Mouse (Mus musculus): ENCODE measurements around the gene Ankle1. TPM values are rescaled to one million over a fixed set of nuclear protein-coding genes. Genes with fewer than 3 reads are reported as not detected.
A peak's percentile ranks its signal among the peaks of the same experiment; 100 is the strongest.

The Ankle1 gene
- total RNA-seq (2021): under 1 TPM in 1 of 2 experiments, not detected in 1; 0.29 TPM

DNA sequence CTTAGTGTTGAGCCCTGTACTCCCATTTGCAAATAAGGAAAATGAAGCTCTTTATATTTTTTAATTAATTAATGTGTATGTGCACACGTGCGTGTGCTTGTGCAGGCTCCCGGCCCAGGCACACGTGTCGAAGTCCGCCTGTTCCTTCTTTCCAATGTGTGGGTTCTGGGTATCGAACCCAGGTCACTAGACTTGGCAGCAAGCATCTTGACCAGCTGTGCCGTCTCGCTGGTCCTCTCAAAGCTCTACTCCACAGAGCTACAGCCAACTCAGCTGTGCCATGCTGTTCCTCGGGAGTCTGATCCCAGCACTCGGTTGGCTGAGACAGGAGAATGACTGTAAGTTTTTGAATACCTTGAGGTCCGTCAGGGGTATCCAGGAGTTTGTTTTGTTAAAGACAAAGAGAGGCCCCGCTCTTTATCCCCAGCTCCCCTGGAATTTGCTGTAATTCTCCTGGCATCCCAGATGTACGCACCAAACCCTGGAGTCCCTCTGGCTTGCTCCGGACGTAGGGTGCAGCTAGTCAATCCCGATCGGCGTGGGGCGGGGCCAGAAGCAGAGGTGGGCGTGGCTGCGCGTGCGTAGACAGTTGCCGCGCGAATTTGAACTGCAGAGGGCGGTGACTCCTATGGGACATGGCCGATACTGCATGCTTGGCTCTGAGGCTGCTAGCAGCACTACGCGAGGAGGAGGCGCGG is at the start of gene Ankle1:
TSS of gene Ankle1 (plus strand) at position 610 of the 698 bp plus-strand sequence.
- peak; percentile 90 to 91 for DNase-seq (ENCODE audit: low spot score in 2 of 2)
- intact Hi-C loops (cut with DNase I): no loop called here

DNA sequence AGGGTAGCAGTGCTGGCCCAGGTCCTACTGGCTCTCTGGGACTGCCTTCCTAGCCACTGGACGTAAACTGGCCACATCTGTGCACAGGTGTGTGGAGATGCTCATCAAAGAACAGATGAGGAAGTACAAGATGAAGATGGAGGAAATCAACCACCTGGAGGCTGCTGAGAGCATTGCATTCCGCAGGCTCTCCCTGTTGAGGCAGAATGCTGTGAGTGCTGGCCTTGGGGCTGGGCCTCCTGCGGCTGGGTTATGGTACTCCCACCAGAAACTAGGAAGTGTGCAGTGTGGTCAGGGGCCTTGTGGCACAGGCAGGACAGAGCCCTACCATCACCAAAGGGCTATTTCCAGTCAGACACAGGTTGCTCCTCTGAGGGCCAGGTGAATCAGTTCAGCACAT is 47.8 kb upstream of the Ankle1 start:
- no peak for DNase-seq (ENCODE audit: low spot score in 2 of 2)
- intact Hi-C loops (cut with DNase I): no loop called here

DNA sequence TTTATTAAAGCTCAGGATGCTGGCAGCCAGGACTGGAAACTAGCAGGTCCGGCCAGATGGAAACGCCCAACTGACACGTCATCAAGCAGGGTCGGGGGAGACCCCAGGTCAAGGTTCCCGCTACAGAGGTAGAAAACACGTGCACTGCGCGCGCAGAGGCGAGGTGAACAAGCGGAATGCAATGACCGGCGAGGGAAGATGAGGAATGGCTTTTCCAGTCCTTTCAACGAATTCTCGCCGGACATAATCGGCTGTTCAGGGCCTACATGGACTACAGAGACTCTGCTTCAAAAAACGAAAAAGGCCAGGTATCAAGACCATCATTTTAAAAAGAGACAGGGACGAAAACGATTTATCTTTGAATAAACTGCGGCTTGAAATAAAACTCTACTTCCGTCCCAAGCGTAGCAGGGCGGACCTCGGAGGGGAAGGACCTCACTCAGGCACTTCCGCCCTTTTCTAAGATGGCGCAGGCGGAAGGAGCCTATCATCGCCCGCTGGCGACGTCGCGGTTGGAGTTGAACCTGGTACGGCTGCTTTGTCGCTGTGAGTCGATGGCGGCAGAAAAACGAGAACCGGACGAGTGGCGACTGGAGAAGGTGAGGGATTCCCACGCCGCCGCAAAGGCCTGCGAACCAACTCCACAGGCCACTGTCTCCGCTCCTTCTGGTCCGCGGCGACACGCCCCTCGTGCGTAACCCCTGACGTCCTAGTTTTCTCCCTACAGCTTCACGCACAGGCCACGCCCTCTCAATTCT is 38.9 kb upstream of the Ankle1 start, which contains the start of gene Use1:
TSS of gene Use1 (plus strand) at position 78 of the 758 bp plus-strand sequence.
- peak; percentile 93 to 94 for DNase-seq (ENCODE audit: low spot score in 2 of 2)
- intact Hi-C loops (cut with DNase I): loop anchor here (5.0 kb wide), 1 partner anchor 470 kb away; the partner anchor contains the start of gene Rpl18a

DNA sequence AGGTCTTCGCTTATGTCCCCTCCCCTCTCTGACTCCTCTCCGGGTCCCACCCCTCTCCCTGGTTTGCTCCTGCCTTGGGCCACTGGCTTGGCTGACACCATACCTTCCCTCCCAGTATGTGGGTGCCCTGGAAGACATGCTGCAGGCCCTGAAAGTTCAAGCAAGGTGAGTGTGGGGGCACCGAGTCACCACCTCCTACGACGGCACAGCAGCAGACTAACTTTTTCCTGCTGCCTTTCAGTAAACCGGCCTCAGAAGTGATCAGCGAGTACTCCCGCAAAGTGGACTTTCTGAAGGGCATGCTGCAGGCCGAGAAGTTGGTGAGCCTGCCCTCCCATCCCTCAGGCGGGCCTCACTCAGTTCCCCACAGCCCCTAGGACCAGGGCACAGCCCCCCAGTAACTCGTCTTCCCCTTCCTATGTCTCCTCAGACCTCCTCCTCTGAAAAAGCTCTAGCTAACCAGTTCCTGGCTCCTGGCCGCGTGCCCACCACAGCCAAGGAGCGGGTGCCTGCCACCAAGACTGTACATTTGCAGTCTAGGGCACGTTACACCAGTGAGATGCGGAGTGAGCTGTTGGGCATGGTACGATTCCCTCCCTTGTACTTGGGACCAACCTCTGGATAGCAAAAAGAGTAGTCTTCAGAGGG is 38.2 kb upstream of the Ankle1 start:
- intact Hi-C loops (cut with DNase I): loop anchor here (5.0 kb wide), 1 partner anchor 470 kb away; the partner anchor contains the start of gene Rpl18a
- no peak for DNase-seq (ENCODE audit: low spot score in 2 of 2)

DNA sequence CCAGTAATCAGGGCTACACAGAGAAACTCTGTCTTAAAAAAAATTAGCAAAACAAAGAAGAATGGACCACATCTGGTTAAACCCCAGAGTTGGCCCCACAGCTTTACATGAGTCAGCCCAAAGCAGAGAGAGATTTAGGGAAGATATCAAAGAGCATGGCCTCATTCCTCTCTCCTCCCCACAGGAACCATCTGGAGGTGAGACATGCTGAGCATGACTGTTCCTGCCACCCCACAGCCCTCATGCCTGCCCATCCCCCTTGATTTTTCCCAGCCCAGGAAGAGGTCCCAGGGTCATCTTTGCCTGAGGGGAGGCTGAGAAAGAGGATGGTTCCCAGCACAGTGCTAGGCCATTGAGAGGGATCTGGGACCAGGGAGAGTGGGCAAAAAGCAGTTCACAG is 37.4 kb upstream of the Ankle1 start:
- no peak for DNase-seq (ENCODE audit: low spot score in 2 of 2)
- intact Hi-C loops (cut with DNase I): loop anchor here (5.0 kb wide), 1 partner anchor 471 kb away; the partner anchor contains the start of gene Rpl18a

DNA sequence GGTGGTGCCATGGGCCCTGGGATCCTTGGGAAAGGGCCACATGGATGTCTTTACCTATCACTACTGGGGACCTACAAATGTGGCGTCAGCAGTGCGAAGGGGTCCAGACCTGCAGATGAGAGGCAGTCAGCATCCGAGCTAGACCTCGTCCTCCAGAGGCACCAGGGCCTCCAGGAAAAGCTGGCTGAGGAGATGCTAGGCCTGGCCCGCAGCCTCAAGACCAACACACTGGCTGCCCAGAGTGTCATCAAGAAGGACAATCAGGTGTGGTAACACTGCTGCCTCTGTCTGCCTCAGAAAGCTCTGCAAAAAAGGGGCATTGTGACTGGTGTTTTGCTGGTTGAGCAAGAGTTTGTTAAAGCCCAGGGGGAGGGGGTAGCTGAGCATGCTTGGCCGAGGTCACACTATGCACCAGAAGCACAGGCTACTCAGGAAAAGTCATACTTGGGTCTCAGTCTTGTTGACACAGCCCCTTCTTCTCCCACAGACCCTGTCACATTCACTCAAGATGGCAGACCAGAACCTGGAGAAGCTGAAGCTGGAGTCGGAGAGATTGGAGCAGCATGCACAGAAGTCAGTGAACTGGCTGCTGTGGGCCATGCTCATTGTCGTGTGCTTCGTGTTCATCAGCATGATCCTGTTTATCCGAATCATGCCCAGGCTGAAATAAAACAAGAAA is 36.6 kb upstream of the Ankle1 start:
- no peak for DNase-seq (ENCODE audit: low spot score in 2 of 2)
- intact Hi-C loops (cut with DNase I): loop anchor here (5.0 kb wide), 1 partner anchor 472 kb away; the partner anchor contains the start of gene Rpl18a

DNA sequence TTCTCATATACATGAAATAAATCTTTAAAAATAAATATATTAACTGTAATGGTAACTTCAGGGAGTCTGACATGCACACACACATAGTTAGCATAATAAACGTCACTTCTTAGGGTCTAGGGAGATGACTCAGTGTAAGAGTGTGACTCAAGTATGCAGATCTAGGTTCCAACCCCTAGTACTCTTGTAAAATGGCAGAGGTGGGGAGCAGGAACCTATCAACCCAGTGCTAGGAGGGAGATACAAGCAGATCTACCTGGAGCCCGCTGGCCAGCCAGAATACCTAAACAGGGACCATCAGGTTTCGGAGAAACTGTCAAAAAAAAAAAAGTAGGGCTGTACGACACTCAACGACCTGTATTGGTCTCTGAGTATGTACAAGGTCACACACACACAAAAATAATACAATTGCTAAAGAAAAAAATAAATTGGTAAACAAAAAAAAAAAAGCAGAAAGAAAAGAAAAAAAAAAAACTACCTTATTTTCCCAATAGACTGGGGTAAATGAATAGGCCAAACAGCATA is 35.0 kb upstream of the Ankle1 start:
- DNase-seq (ENCODE audit: low spot score in 2 of 2): no peak
- intact Hi-C loops (cut with DNase I): no loop called here

DNA sequence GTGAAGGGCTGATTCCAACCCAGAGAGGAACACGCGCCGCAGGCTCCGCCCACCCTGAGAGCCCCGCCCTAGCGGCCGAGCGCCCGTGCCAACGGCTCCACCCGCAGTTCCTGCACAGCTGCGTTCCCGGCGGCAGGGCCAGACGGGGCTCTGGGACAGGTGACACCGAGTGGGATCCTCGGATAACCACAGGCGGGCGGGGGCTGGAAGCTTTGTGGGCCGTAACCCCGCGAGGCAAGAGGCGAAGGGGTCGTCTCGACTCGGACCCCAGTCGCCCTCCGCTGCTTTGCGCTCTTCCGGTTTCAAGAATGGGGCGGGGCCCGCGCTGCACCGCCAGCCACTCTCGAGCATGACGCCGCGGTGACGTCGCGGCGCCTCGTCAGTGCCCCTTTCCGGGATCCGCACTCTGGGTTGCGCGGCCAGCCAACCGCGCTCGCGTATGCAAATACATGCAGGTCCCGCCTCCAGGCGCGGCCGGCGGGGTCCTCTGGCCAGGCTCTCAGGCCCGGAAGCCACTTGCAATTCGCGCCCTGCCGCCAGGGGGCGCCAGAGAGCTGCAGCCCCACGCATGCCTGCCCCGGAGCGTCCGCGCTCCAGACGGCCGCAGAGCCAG is 34.5 kb upstream of the Ankle1 start, which contains the start of gene Ocel1:
TSS of gene Ocel1 (plus strand) at position 63 of the 613 bp plus-strand sequence.
- intact Hi-C loops (cut with DNase I): no loop called here
- DNase-seq (ENCODE audit: low spot score in 2 of 2): peak; percentile 97 to 98

DNA sequence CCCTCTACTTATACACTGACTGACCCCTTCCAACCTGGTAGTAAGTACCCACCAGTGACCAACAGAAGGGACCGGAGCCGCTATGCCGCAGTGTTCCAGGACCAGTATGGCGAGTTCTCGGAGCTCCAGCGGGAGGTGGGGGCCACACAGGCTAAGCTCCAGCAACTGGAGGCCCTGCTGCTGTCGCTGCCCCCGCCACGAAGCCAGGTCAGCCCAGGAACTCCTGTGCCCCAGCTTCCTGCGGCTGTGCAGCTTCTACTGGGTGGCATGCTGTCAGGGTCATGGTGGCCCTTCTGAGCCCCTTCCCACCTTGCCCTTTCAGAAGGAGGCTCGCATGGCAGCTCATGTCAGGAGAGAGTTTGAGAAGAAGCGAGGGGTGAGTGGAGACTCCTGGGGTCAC is 33.4 kb upstream of the Ankle1 start:
- intact Hi-C loops (cut with DNase I): no loop called here
- DNase-seq (ENCODE audit: low spot score in 2 of 2): no peak

DNA sequence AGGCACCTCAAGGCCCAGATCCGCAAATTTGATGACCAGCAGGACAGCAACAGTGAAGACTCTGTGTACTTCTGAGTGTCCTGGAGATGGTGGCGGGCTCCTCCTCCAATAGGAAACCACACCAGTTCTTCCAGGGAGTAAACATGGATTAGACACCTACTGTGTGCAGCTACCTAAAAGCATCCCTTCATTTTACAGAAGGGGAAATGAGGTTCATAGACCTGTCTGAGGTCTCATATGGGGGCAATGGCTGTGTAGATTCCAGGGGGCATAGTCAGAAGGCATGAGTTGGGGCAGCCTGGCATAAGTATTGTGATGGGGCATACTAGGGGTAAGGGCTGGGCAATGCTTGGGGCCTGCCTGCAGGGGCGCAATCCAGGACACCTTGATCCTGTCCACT is 32.8 kb upstream of the Ankle1 start:
- intact Hi-C loops (cut with DNase I): no loop called here
- no peak for DNase-seq (ENCODE audit: low spot score in 2 of 2)

DNA sequence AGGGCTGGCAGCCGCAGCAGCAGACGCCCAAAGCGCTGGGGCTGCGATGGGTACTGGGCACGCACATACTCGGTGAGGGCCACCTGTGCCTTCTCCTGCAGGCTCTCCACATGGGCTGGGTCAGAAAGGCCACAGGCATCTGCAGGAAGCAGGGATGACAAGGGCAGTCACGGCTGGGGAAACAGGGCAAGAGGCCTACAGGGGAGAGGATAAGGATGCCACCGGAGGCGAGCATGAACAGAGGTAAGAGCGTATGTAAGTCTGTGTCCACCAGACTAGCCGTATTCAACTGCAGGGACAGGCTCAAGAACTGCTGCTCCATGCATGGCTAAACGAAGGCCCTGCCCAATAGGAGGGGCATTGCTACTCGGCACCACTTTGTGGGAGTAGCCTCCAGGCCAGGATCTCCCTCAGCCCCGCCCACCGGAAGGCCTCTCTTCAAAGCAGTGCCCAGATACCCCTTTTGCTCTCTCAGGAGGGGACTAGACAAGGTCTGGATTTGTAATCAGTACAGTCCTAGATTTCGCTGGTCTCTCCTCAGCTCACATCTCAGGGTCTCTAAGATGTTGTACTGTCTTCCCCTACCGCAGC is 31.1 kb upstream of the Ankle1 start:
- no peak for DNase-seq (ENCODE audit: low spot score in 2 of 2)
- intact Hi-C loops (cut with DNase I): no loop called here

DNA sequence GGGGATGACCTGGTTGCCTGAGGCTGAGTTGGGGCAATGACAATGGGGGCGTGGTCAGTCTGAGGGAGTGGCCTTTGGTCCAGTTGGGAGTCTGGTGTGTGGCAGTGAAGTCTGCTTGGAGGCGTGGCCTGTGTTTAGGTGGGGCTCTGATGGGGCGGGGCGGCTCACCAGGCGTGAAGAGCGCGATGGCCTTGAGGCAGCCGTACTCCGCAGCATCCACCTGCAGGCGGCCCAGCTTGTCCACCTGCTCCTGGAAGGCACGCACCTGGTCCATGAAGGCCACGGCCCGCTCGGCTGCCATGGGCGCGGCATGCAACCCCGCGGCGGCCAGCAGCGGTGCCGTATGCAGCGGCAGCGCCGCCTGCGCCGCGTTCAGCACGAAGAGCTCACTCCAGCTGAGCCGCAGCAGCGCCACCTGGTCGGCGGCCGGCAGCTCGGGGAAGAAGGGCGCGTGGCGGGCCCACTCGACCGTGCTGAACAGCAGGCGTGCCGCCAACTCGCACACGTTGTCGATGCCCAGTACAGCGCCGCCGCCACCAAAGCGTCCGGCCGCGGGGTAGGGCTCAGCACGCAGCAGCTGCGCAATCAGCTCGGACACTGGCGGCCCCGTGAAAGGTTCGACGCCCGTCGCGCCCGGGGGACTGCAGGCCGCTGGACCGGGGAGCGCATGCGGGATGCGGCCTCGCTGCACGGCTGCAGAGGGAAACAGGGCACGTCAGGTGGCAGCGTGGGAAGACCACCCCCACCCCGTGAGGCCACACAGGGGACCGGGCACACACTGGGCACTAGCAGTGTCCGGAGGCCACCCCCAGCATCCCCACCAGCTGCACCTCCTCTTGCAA is 30.0 kb upstream of the Ankle1 start:
- intact Hi-C loops (cut with DNase I): no loop called here
- DNase-seq (ENCODE audit: low spot score in 2 of 2): peak; percentile 70 to 75

DNA sequence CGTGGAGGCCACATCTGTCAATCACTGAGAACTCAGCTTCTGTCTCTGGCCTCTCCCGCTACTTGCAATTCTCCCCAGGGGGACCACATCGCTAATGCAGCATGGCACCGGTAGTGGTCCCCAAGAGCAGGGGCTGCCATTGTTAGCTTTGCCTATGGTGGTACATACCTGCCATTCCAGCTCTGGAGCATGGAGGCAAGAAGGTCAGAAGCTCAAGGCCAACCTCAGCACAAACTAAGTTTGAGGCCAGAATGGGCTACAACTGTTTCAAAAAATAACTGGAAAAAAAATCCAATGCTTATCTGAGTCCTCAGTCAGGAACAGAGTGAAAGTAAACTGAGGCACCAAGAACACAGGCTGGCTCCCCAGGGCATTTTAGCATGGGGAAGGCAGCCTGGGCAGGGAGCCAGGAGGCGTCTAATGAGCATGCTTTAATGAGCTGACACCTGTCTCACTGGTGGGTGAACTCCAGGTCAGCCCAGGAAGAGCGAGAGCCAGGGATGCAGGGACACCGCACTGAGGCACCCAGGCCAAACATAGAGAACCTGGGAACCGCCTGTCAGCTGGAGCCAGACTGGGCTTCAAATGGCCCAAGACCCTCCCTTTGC is 29.3 kb upstream of the Ankle1 start:
- intact Hi-C loops (cut with DNase I): no loop called here
- no peak for DNase-seq (ENCODE audit: low spot score in 2 of 2)

DNA sequence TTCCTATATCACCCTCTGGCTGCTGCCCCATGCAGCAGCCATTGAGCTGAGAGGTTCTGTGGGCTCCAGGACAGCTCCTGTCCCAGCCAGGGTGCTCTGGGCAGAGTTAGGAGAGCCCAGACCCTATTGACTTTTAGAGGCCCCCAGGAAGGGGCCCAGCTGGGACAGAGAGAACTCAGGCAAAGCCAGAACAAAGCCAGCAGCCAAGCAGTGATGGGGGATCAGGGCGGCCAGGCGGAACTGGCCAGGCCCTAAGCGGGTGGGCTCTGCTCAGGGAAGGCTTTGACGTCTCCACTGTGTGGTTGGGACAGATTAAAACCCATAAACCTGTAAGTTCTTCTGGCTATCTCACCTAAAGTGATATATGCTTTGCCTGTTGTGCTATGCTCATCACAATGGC is 26.8 kb upstream of the Ankle1 start:
- intact Hi-C loops (cut with DNase I): no loop called here

DNA sequence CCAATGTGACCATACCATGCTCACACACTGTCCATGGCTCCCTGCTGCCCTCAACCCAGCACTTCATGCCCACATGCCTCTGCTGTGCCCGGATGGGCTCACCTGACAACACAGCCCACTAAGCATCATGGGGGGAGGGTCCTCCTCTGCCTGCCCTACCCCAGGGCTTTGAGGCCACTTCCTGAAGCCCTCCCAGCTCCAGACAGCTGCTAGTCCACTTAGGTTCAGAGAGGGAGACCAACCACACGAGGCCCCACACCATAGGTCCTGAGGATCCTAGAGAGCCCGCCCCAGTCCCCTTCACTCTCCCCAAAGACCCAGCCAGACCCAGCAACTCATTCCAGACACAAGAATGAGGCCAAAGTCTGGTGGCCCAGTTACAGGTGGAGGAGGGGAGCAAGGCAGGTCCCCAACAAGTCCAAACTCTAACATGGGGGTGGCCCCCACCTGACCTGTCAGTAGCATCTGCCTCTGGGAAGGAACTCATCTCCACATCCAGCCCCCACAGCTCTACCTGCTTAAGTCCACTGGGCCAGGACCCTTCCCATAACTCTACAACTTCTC is 26.2 kb upstream of the Ankle1 start:
- DNase-seq (ENCODE audit: low spot score in 2 of 2): no peak
- intact Hi-C loops (cut with DNase I): no loop called here

More for the DNA sequence above, 26.8 kb upstream of the Ankle1 start:
- DNase-seq (ENCODE audit: low spot score in 2 of 2): no peak

DNA sequence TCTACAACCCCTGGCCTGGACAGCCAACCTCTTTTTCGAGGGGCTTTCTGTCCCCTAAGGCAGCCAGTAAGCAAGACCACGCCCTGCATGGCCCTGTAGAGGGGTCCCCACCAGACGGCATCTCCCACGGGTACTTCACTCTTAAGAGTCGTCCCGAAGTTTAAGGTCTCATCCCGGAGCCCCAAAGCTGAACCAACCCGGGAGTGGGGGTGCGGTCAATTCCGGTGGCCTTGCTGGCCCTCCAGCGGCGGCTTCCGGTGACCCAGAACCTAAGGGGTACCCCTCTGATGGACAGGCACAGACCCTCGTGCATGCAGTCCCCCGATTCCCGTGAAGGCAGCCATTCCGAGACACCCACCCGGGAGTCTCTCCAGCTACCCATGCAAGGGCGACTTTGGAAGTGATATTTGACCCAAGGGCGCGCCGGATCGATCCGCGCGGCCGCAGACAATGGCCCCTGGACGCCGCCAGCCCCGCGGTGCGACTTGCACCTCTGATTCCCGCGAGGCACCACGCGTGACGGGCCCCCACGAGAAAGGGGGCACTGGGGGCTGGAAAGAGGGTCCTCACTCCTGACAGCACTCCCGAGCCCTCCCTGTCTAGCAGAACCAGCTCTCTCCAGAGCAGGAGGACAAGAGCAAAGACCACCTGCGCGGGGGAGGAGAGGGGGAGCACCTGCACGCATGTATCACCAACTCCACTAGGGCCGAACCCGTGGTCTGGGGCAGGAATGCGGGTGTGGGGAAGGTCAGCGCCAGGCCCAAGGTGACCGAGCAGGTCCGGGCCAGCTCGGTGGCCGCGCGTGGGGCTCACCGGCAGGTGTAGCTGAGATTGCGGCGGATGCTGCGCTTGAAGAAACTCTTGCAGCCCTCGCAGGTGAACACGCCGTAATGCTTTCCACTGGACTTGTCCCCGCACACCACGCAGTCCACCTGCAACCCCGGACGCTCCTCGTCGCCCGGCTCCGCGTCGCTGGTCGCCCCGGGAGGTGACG is 25.3 kb upstream of the Ankle1 start:
- DNase-seq (ENCODE audit: low spot score in 2 of 2): no peak
- intact Hi-C loops (cut with DNase I): no loop called here
